Comparison of ENCODE assay signal across 8 mouse cellular contexts in genomic region chr8:117303666-117304065, GRCm38 (mm10). TPM values are rescaled to one million over a fixed set of nuclear protein-coding genes. Genes with fewer than 3 reads are reported as not detected.
DNase-seq lines count a peak whose midpoint lies in the region; ATAC-seq and TF ChIP-seq lines count a peak whose summit lies in the region.

No protein-coding gene starts in this region.

- H3K36me3 ChIP-seq in liver, adult 2 months (ENCODE audit: control insufficient read depth, insufficient read depth, low read length), result no peaks in the 10 kb centered on the region
- no peaks in the 10 kb centered on the region for H3K36me3 ChIP-seq in embryonic facial prominence, embryonic 14.5 days (ENCODE audit: control insufficient read depth, insufficient read depth, low read length)

- peaks cover 56% of the 10 kb centered on the region for H3K79me2 ChIP-seq in liver, adult 2 months (ENCODE audit: control insufficient read depth, insufficient read depth, low read length)

- peaks cover 52% of the 10 kb centered on the region for H3K4me1 ChIP-seq in liver, adult 2 months (ENCODE audit: control insufficient read depth, insufficient read depth, low read length)
- peaks cover 39% of the 10 kb centered on the region for H3K4me1 ChIP-seq in embryonic facial prominence, embryonic 14.5 days (ENCODE audit: control insufficient read depth, insufficient read depth, low read length)

- peak; percentile 53 for DNase-seq in adrenal gland, postnatal 10 days
- no peak for DNase-seq in adrenal gland, adult 2 months
- DNase-seq in liver, adult 2 months (ENCODE audit: extremely low read depth, low read depth, low spot score), result peak; percentile 49
- no peak for DNase-seq in liver
- no peak for DNase-seq in embryonic facial prominence, embryonic 14.5 days (ENCODE audit: low spot score)
- DNase-seq in urinary bladder, postnatal 10 days (ENCODE audit: low spot score), result no peak
- DNase-seq in right cerebral cortex, postnatal 14 days, result no peak

- H3K9ac ChIP-seq in liver, adult 2 months (ENCODE audit: low read depth, low read length), result no peak overlapping the region
- H3K9ac ChIP-seq in embryonic facial prominence, embryonic 14.5 days (ENCODE audit: low read depth, low read length), result no peak overlapping the region; the same call in 1 of the 2 replicates

- H3K9me3 ChIP-seq in embryonic facial prominence, embryonic 14.5 days (ENCODE audit: control insufficient read depth, low read length), result no peaks in the 10 kb centered on the region

- H3K27me3 ChIP-seq in liver, adult 2 months (ENCODE audit: control insufficient read depth, insufficient read depth, low read length), result no peaks in the 10 kb centered on the region
- no peaks in the 10 kb centered on the region for H3K27me3 ChIP-seq in embryonic facial prominence, embryonic 14.5 days (replicated peaks; ENCODE audit: control insufficient read depth, insufficient read depth, low read length)

- WGBS in liver, adult 2 months, result 20% methylated on average over 9 of the region's 9 CpGs
- 36% methylated on average over 7 of the region's 9 CpGs for WGBS in embryonic facial prominence, embryonic 14.5 days

- H3K27ac ChIP-seq in liver, adult 2 months (replicated peaks; ENCODE audit: insufficient read depth, low read depth, low read length), result no peak overlapping the region
- H3K27ac ChIP-seq in embryonic facial prominence, embryonic 14.5 days (replicated peaks; ENCODE audit: low read depth, low read length), result no peak overlapping the region

- H3K4me3 ChIP-seq in liver, adult 2 months (ENCODE audit: insufficient read depth, low read depth, low read length), result no peak overlapping the region
- no peak overlapping the region for H3K4me3 ChIP-seq in embryonic facial prominence, embryonic 14.5 days (ENCODE audit: low read depth, low read length)

- TF ChIP-seq CTCF in liver, adult 2 months (IDR thresholded peaks at IDR 0.05; ENCODE audit: low read depth, low read length), result no peak

- H3K4me2 ChIP-seq in embryonic facial prominence, embryonic 14.5 days (ENCODE audit: low read depth, low read length), result no peak overlapping the region

- no peak for TF ChIP-seq POLR2A in liver, adult 2 months (IDR thresholded peaks at IDR 0.05; ENCODE audit: extremely low read depth, insufficient read depth, low read length)

- peak; percentile 24; the same call in 1 of the 2 replicates for ATAC-seq in embryonic facial prominence, embryonic 14.5 days (ENCODE audit: low read depth)
- peak; percentile 20 for ATAC-seq in megakaryocyte progenitor cell, adult 5-6 weeks (replicated peaks; ENCODE audit: poor library complexity)

RNA-seq across cellular contexts. Expression of gene Cmip, which starts 46.8 kb away (rescaled TPM):
- 10 to 100 TPM; 77.7 to 82.3 TPM for total RNA-seq in adrenal gland, postnatal 10 days (2021)
- total RNA-seq in adrenal gland, adult 2 months (2021), result 100 to 1,000 TPM in 1 of 2 experiments, 10 to 100 TPM in 1; 99.3 to 171 TPM
- polyA plus RNA-seq in adrenal gland, adult 2 months (2012; rRNA removed), result 104 and 133 TPM in 2 replicates
- 8.8 and 17.7 TPM in 2 replicates for total RNA-seq in liver, adult 2 months (2014; rRNA removed)
- polyA plus RNA-seq in liver, adult 2 months (2012; rRNA removed), result 21.0 and 30.3 TPM in 2 replicates
- 27.0 and 27.7 TPM in 2 replicates for polyA plus RNA-seq in embryonic facial prominence, embryonic 14.5 days (2014; fragmentation: Nextera tagmentation; extraction: Ambion mirVana)
- 36.5 and 37.5 TPM in 2 replicates for total RNA-seq in megakaryocyte progenitor cell, adult 5-6 weeks (2015)
- 9.5 TPM in 2 replicates for total RNA-seq in megakaryocyte progenitor cell, adult 5-6 weeks (2017)

Comparison
In these comparisons a context has a peak if more than half of its experiments do, and no peak if none do; other contexts are left out.
1. DNase-seq: peak in adrenal gland, postnatal 10 days (single experiment) and liver, adult 2 months (single experiment); none in adrenal gland, adult 2 months (single experiment), liver (single experiment), embryonic facial prominence, embryonic 14.5 days (single experiment), urinary bladder, postnatal 10 days (single experiment) and right cerebral cortex, postnatal 14 days (single experiment).